Mouse (Mus musculus): Measurements from ENCODE around the gene Baiap2l1. TPM values are rescaled to one million over a fixed set of nuclear protein-coding genes. Genes with fewer than 3 reads are reported as not detected.

Gene Baiap2l1
- total and polyA plus RNA-seq, 3 experiments: 4.5 to 7.2 (median 5.3) TPM

- TF ChIP-seq EP300 (IDR thresholded peaks at IDR 0.05; ENCODE audit: insufficient read depth, low read depth, low read length): no peak
- TF ChIP-seq CTCF (IDR thresholded peaks at IDR 0.05): no peak
- no peak for TF ChIP-seq POLR2A (IDR thresholded peaks at IDR 0.05; ENCODE audit: insufficient read depth, low read depth, low read length)
- Histone ChIP-seq H3K4me3 (no peak overlapping the region), H3K27me3 (ENCODE audit: control insufficient read depth, insufficient read depth, low read length) (no peaks in the 10 kb centered on the region), H3K9ac (ENCODE audit: low read depth, low read length) (no peak overlapping the region), H3K36me3 (ENCODE audit: control insufficient read depth, insufficient read depth, low read length) (no peaks in the 10 kb centered on the region), H3K27ac (no peak overlapping the region), H3K4me1 (ENCODE audit: control insufficient read depth, insufficient read depth, low read length) (peaks cover 6% of the 10 kb centered on the region), H3K79me2 (replicated peaks; ENCODE audit: control insufficient read depth, insufficient read depth, low read length) (no peaks in the 10 kb centered on the region)
- intact Hi-C loops (cut with DNase I): no loop called here
- 42% methylated on average over 11 of the region's 11 CpGs for WGBS
- DNase-seq: no peak
Observed at GRCm38 (mm10) chr5:144226220-144226619, 131.7 kb downstream of the Baiap2l1 start.

- Histone ChIP-seq H3K27me3 (ENCODE audit: control insufficient read depth, insufficient read depth, low read length) (no peaks in the 10 kb centered on the region), H3K79me2 (replicated peaks; ENCODE audit: control insufficient read depth, insufficient read depth, low read length) (no peaks in the 10 kb centered on the region), H3K4me3 (peak overlapping the region; percentile 92), H3K27ac (peak overlapping the region; percentile 89), H3K4me1 (ENCODE audit: control insufficient read depth, insufficient read depth, low read length) (peaks cover 8% of the 10 kb centered on the region), H3K36me3 (ENCODE audit: control insufficient read depth, insufficient read depth, low read length) (no peaks in the 10 kb centered on the region), H3K9ac (ENCODE audit: low read depth, low read length) (peak overlapping the region; percentile 82)
- no peak for DNase-seq
- 27% methylated on average over 18 of the region's 18 CpGs for WGBS
- intact Hi-C loops (cut with DNase I): loop anchor here (1.0 kb wide), 1 partner anchor 31 kb away; no protein-coding TSS in a partner anchor
- no peak for TF ChIP-seq CTCF (IDR thresholded peaks at IDR 0.05)
Observed at GRCm38 (mm10) chr5:144223899-144224816, 133.8 kb downstream of the Baiap2l1 start.

GRCm38 (mm10) chr5:144223503-144223862, 134.4 kb downstream of the Baiap2l1 start, which contains the start of gene Tecpr1:
Tecpr1 (minus strand) TSS chr5:144223615.
- no peaks in the 10 kb centered on the region; the same call in 1 of the 2 replicates for H3K79me2 ChIP-seq (replicated peaks; ENCODE audit: control insufficient read depth, insufficient read depth, low read length)
- peak within 1 kb of the TSS; percentile 82 for H3K9ac ChIP-seq (ENCODE audit: low read depth, low read length)
- H3K4me3 ChIP-seq: peak within 1 kb of the TSS; percentile 92
- intact Hi-C loops (cut with DNase I): loop anchor here (1.0 kb wide), 1 partner anchor 32 kb away; no protein-coding TSS in a partner anchor
- under 1% methylated on average over 37 of the region's 37 CpGs for WGBS
- H3K27ac ChIP-seq: peak within 1 kb of the TSS; percentile 89
- TF ChIP-seq POLR2A (IDR thresholded peaks at IDR 0.05; ENCODE audit: insufficient read depth, low read depth, low read length) (peak; percentile 89), CTCF (IDR thresholded peaks at IDR 0.05) (peak; percentile 36), EP300 (IDR thresholded peaks at IDR 0.05; ENCODE audit: insufficient read depth, low read depth, low read length) (0 out of 2 replicates have a peak, but pooled peaks have one; percentile 39)
- H3K27me3 ChIP-seq (ENCODE audit: control insufficient read depth, insufficient read depth, low read length): no peaks in the 10 kb centered on the region
- H3K36me3 ChIP-seq (ENCODE audit: control insufficient read depth, insufficient read depth, low read length): no peaks in the 10 kb centered on the region
- H3K4me1 ChIP-seq (ENCODE audit: control insufficient read depth, insufficient read depth, low read length): peaks cover 10% of the 10 kb centered on the region
- DNase-seq: peak; percentile 95 to 97

- Histone ChIP-seq H3K27ac (peak overlapping the region; percentile 89), H3K36me3 (ENCODE audit: control insufficient read depth, insufficient read depth, low read length) (no peaks in the 10 kb centered on the region), H3K4me3 (peak overlapping the region; percentile 92), H3K4me1 (ENCODE audit: control insufficient read depth, insufficient read depth, low read length) (peaks cover 10% of the 10 kb centered on the region), H3K79me2 (replicated peaks; ENCODE audit: control insufficient read depth, insufficient read depth, low read length) (no peaks in the 10 kb centered on the region; the same call in 1 of the 2 replicates), H3K27me3 (ENCODE audit: control insufficient read depth, insufficient read depth, low read length) (no peaks in the 10 kb centered on the region), H3K9ac (ENCODE audit: low read depth, low read length) (peak overlapping the region; percentile 75)
- WGBS: under 1% methylated on average over 25 of the region's 25 CpGs
- DNase-seq: peak; percentile 67 to 80
- intact Hi-C loops (cut with DNase I): loop anchor here (1.0 kb wide), 1 partner anchor 32 kb away; no protein-coding TSS in a partner anchor
- TF ChIP-seq CTCF (IDR thresholded peaks at IDR 0.05): no peak
- TF ChIP-seq EP300 (IDR thresholded peaks at IDR 0.05; ENCODE audit: insufficient read depth, low read depth, low read length): peak; percentile 58; the same call in 1 of the 2 replicates
- TF ChIP-seq POLR2A (IDR thresholded peaks at IDR 0.05; ENCODE audit: insufficient read depth, low read depth, low read length): no peak; the same call in 1 of the 2 replicates
Observed at GRCm38 (mm10) chr5:144222811-144223502, 135.0 kb downstream of the Baiap2l1 start.

GRCm38 (mm10) chr5:144221305-144221704, 136.6 kb downstream of the Baiap2l1 start:
- Histone ChIP-seq H3K36me3 (ENCODE audit: control insufficient read depth, insufficient read depth, low read length) (no peaks in the 10 kb centered on the region), H3K27me3 (ENCODE audit: control insufficient read depth, insufficient read depth, low read length) (no peaks in the 10 kb centered on the region), H3K4me1 (ENCODE audit: control insufficient read depth, insufficient read depth, low read length) (peaks cover 10% of the 10 kb centered on the region), H3K27ac (peak overlapping the region; percentile 89), H3K9ac (ENCODE audit: low read depth, low read length) (no peak overlapping the region), H3K79me2 (replicated peaks; ENCODE audit: control insufficient read depth, insufficient read depth, low read length) (no peaks in the 10 kb centered on the region; the same call in 1 of the 2 replicates), H3K4me3 (peak overlapping the region; percentile 92)
- WGBS: 32% methylated on average over 4 of the region's 4 CpGs
- TF ChIP-seq CTCF (IDR thresholded peaks at IDR 0.05) (no peak), POLR2A (IDR thresholded peaks at IDR 0.05; ENCODE audit: insufficient read depth, low read depth, low read length) (no peak), EP300 (IDR thresholded peaks at IDR 0.05; ENCODE audit: insufficient read depth, low read depth, low read length) (0 out of 2 replicates have a peak, but pooled peaks have one; percentile 25)
- intact Hi-C loops (cut with DNase I): no loop called here
- DNase-seq: peak in 1 of 2 experiments; percentile 47

Measured in heart, adult 2 months (tissue).